Mouse (Mus musculus): ENCODE measurements around the gene Tas2r131.

DNA sequence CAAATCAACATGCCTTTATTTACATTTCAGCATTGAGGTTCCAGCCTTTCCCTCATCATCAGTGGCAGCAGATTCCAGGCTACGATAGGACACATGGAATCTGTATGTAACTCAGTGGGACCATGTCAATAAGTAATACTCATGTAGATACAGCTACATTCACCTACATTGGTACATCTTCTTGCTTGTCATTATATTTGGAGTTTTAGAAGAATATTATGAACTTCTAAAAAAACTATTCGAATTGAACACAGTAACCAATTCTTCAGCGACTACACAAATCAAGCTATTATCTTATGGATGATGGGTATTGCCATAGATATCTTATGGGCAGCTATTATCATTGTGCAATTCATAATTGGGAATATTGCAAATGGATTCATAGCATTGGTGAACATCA lies 48.4 kb downstream of the Tas2r131 start, which contains the start of gene Tas2r125:
- no peak for TF ChIP-seq MYOG (IDR thresholded peaks at IDR 0.05; ENCODE audit: control insufficient read depth, extremely low read depth, insufficient read length)
- TF ChIP-seq CTCF (IDR thresholded peaks at IDR 0.05; ENCODE audit: control insufficient read depth, insufficient read depth, insufficient read length) = no peak
- TF ChIP-seq MYOD1 (IDR thresholded peaks at IDR 0.05; ENCODE audit: control insufficient read depth, insufficient read length, low read depth) = no peak
- TF ChIP-seq USF1 (IDR thresholded peaks at IDR 0.05; ENCODE audit: low read depth) = no peak
- no peak for TF ChIP-seq CEBPB (IDR thresholded peaks at IDR 0.05; ENCODE audit: low read depth)
- TF ChIP-seq FOSL1 (IDR thresholded peaks at IDR 0.05; ENCODE audit: insufficient read depth, low read length, poor library complexity, severe bottlenecking) = no peak
- TF ChIP-seq MAX (IDR thresholded peaks at IDR 0.05) = no peak
